Mouse (Mus musculus): ENCODE measurements around the gene Trim29. TPM values are rescaled to one million over a fixed set of nuclear protein-coding genes. Genes with fewer than 3 reads are reported as not detected.

Gene Trim29
- polyA plus RNA-seq, 1 experiment from 2014 or later: not detected

DNA sequence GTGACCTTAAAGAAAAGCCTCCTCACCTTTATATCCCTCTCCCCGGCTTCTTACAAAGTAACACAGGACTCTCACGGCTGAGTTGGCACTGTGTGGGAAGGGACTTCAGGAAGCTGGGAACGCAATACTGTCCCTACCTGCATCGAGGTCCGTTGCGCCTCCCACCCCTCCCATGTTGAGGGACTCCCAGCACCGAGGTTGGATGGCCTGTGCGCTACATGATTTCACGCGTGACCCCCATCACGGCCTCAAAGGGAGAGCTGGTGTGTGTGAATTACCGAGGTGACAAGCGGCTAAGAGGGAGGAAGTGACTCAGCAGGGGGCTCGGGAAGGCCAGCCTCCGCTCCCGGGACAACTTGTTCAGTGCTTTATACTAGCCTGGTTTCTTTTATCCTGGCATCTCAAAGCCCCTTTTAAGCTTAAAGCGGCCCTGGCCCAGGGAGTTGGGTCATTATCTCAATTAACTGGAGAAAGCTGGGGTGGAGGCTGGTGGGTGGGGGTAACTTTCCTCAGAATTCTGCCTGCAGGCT lies 39.9 kb upstream of the Trim29 start:
- Histone ChIP-seq H3K4me3 (ENCODE audit: low read depth, low read length) (no peak overlapping the region), H3K9me3 (replicated peaks; ENCODE audit: control insufficient read depth, low read length) (no peaks in the 10 kb centered on the region), H3K4me2 (ENCODE audit: low read depth, low read length) (0 out of 2 replicates have a peak overlapping the region, but pooled peaks have one; percentile 7), H3K4me1 (ENCODE audit: control insufficient read depth, low read depth, low read length) (no peaks in the 10 kb centered on the region; the same call in 1 of the 2 replicates), H3K27me3 (ENCODE audit: control insufficient read depth, insufficient read depth, low read depth, low read length) (peaks cover 47% of the 10 kb centered on the region), H3K9ac (ENCODE audit: low read depth, low read length) (no peak overlapping the region), H3K36me3 (ENCODE audit: control insufficient read depth, insufficient read depth) (no peaks in the 10 kb centered on the region), H3K27ac (ENCODE audit: low read length) (no peak overlapping the region)
- no peak for ATAC-seq (ENCODE audit: low read depth)
- 3% methylated on average over 17 of the region's 17 CpGs for WGBS (ENCODE audit: insufficient replicate concordance)

DNA sequence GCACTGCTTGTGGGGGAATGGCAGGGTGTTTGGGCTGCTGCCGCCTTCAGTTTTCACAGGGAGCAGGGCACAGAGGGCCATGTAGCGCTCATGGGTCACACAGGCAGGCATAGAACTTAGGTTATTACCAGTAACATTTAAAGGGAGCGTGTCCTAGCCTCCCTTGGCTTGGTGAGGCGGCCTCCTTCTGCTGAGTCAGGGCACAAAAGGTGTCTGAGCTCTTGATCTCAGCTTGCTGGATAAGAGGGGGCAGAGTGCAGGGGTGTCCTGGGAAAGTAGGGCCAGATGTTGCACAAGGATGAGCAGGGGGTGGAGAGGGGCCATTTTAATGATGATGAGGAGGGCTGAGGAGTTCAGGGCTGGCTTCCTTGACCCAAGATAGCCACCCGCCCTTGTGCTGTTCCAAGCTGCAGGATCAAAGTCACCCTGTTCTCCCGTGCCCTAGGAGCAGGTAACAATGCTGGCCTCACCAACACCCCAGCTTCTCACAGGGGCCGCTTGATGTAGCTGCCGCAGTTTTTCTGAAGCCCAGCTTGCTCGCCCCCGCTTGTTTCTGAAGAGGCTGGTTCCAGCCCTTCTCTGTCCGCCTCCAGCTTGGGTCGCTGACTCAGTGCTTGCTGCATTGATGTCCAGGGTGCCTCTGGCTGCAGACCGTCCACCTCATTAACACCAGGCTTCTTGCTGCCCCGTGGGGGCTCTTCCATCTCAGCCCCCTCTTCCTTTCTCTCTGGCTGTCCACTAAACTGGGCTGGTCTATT lies 38.7 kb upstream of the Trim29 start:
- peaks cover 47% of the 10 kb centered on the region for H3K27me3 ChIP-seq (ENCODE audit: control insufficient read depth, insufficient read depth, low read depth, low read length)
- no peak for ATAC-seq (ENCODE audit: low read depth)
- WGBS (ENCODE audit: insufficient replicate concordance): 57% methylated on average over 14 of the region's 14 CpGs

DNA sequence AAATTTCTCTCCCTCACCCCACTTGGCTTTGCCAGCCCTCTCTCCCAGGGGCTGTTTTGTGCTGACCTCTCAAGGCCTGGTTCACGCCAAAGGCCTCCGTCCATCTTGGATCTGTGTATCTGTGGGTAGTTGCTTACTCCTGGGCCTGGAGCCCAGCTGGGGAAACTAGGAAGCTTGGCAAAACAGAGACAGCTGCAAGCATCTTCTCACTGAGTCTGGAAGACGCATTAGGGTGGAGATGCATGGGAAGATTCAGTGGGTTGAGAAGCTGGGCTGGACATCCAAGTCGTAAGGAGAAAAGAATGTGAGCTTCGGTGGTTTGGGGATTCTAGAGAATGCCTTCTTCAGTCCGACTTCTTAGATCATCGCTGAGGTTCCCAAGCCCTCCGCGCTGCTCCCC lies 36.9 kb upstream of the Trim29 start:
- H3K4me3 ChIP-seq (ENCODE audit: low read depth, low read length): no peak overlapping the region
- WGBS (ENCODE audit: insufficient replicate concordance): 51% methylated on average over 9 of the region's 9 CpGs
- peak overlapping the region; percentile 33; the same call in 1 of the 2 replicates for H3K27ac ChIP-seq (ENCODE audit: low read length)
- no peak overlapping the region for H3K9ac ChIP-seq (ENCODE audit: low read depth, low read length)
- H3K27me3 ChIP-seq (ENCODE audit: control insufficient read depth, insufficient read depth, low read depth, low read length): peaks cover 47% of the 10 kb centered on the region
- no peak overlapping the region for H3K4me2 ChIP-seq (ENCODE audit: low read depth, low read length)
- no peaks in the 10 kb centered on the region for H3K4me1 ChIP-seq (ENCODE audit: control insufficient read depth, low read depth, low read length)
- H3K36me3 ChIP-seq (ENCODE audit: control insufficient read depth, insufficient read depth): no peaks in the 10 kb centered on the region
- no peak for ATAC-seq (ENCODE audit: low read depth)
- H3K9me3 ChIP-seq (replicated peaks; ENCODE audit: control insufficient read depth, low read length): no peaks in the 10 kb centered on the region

More for the DNA sequence above, 38.7 kb upstream of the Trim29 start:
- Histone ChIP-seq H3K4me1 (ENCODE audit: control insufficient read depth, low read depth, low read length) (no peaks in the 10 kb centered on the region; the same call in 1 of the 2 replicates), H3K9ac (ENCODE audit: low read depth, low read length) (no peak overlapping the region), H3K36me3 (ENCODE audit: control insufficient read depth, insufficient read depth) (no peaks in the 10 kb centered on the region), H3K27ac (ENCODE audit: low read length) (no peak overlapping the region), H3K4me2 (ENCODE audit: low read depth, low read length) (no peak overlapping the region), H3K4me3 (ENCODE audit: low read depth, low read length) (no peak overlapping the region), H3K9me3 (replicated peaks; ENCODE audit: control insufficient read depth, low read length) (no peaks in the 10 kb centered on the region)

DNA sequence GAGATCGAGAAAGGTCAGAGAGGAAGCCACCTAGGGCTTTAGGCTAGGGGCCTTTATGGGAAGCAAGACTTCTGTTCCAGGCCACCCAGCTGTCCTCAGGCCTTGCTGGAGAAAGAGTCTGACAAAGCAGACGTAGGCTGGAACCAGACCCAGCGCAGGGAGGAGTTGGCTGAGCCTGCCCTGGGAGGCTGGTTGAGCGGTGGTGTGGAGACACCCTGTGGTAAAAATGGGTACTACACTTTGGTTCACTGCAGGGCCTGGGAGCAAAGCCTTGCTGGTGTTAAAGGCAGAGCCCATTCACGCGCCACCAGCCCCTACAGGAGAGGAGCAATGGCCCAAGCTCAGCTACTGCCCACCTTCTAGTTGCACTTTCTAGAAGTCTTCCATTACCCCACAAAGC lies 26.4 kb upstream of the Trim29 start:
- Histone ChIP-seq H3K27me3 (ENCODE audit: control insufficient read depth, insufficient read depth, low read depth, low read length) (no peaks in the 10 kb centered on the region; the same call in 1 of the 2 replicates), H3K4me2 (ENCODE audit: low read depth, low read length) (no peak overlapping the region), H3K9ac (ENCODE audit: low read depth, low read length) (no peak overlapping the region), H3K4me1 (ENCODE audit: control insufficient read depth, low read depth, low read length) (no peaks in the 10 kb centered on the region), H3K9me3 (replicated peaks; ENCODE audit: control insufficient read depth, low read length) (no peaks in the 10 kb centered on the region), H3K27ac (ENCODE audit: low read length) (no peak overlapping the region), H3K4me3 (ENCODE audit: low read depth, low read length) (no peak overlapping the region), H3K36me3 (ENCODE audit: control insufficient read depth, insufficient read depth) (no peaks in the 10 kb centered on the region)
- WGBS (ENCODE audit: insufficient replicate concordance): 10% methylated on average over 6 of the region's 6 CpGs
- peak; percentile 74 for ATAC-seq (ENCODE audit: low read depth)

DNA sequence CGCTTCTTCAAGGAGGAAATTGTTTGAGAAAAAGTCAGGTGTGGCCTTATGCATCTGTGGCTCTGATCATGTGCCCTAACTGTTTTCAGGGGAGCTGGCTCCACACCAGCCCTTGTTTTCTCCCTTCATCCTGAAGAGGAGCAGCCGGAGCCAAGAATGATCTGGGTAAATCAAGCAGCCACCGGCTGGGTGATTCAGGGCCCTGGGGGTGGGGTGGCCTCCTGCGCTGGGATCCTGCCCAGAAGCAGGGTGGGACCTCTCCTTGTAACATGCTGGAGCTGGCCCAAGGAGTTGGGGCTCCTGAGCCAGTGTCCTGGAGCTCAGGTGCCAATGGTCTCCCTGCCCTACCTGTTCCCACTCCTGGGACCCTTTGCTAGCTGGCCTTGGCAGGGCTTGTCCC lies 25.4 kb upstream of the Trim29 start:
- ATAC-seq (ENCODE audit: low read depth): no peak
- no peaks in the 10 kb centered on the region; the same call in 1 of the 2 replicates for H3K27me3 ChIP-seq (ENCODE audit: control insufficient read depth, insufficient read depth, low read depth, low read length)

DNA sequence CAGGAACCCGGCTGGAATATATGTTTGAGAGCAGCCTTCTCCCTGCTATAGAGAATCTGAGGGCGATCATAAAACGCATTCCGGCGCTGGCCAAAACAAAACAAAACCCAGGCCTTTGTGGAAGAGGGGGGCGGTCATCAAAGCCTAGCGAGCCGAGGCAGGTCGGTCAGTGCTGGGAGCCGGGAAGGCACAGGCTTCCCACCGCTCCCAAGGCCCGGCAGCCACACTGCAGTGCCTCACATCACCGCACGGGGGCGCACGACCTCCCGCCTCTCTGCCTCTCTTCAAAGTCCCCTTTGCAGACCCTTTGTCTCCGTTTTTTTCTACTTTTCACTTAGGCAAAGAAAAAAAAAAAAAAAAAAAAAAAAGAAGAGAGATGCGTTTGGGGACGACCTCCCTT lies 23.8 kb upstream of the Trim29 start:
- H3K27me3 ChIP-seq (ENCODE audit: control insufficient read depth, insufficient read depth, low read depth, low read length): no peaks in the 10 kb centered on the region; the same call in 1 of the 2 replicates
- no peak overlapping the region for H3K9ac ChIP-seq (ENCODE audit: low read depth, low read length)
- H3K36me3 ChIP-seq (ENCODE audit: control insufficient read depth, insufficient read depth): no peaks in the 10 kb centered on the region
- no peak overlapping the region for H3K27ac ChIP-seq (ENCODE audit: low read length)
- 1% methylated on average over 20 of the region's 20 CpGs for WGBS (ENCODE audit: insufficient replicate concordance)
- ATAC-seq (ENCODE audit: low read depth): no peak
- H3K4me2 ChIP-seq (ENCODE audit: low read depth, low read length): no peak overlapping the region
- H3K4me1 ChIP-seq (ENCODE audit: control insufficient read depth, low read depth, low read length): no peaks in the 10 kb centered on the region
- H3K4me3 ChIP-seq (ENCODE audit: low read depth, low read length): no peak overlapping the region
- no peaks in the 10 kb centered on the region for H3K9me3 ChIP-seq (replicated peaks; ENCODE audit: control insufficient read depth, low read length)

More for the DNA sequence above, 25.4 kb upstream of the Trim29 start:
- Histone ChIP-seq H3K4me3 (ENCODE audit: low read depth, low read length) (no peak overlapping the region), H3K4me2 (ENCODE audit: low read depth, low read length) (no peak overlapping the region), H3K36me3 (ENCODE audit: control insufficient read depth, insufficient read depth) (no peaks in the 10 kb centered on the region), H3K9ac (ENCODE audit: low read depth, low read length) (no peak overlapping the region), H3K4me1 (ENCODE audit: control insufficient read depth, low read depth, low read length) (no peaks in the 10 kb centered on the region), H3K27ac (ENCODE audit: low read length) (no peak overlapping the region), H3K9me3 (replicated peaks; ENCODE audit: control insufficient read depth, low read length) (no peaks in the 10 kb centered on the region)
- 68% methylated on average over 4 of the region's 4 CpGs for WGBS (ENCODE audit: insufficient replicate concordance)

DNA sequence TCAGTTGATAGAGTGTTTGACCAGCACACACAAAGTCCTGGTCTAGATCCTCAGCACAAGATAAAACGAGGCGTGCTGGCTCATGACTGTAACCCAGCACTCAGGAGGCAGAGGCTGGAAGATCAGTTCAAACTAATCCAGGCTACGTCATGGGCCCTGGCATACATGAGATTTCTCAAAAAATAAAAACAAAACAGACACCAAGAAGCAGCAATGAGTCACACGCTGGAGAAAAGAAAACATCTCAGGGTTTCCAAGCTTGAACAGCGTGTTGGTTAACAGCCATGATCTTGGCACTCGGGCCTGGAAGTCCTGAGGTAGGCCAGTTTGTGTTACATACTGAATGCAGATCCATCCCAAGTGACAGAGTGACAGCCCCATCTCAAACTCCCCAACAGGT lies 17.6 kb upstream of the Trim29 start:
- H3K9ac ChIP-seq (ENCODE audit: low read depth, low read length): no peak overlapping the region
- no peak overlapping the region for H3K27ac ChIP-seq (ENCODE audit: low read length)
- H3K36me3 ChIP-seq (ENCODE audit: control insufficient read depth, insufficient read depth): no peaks in the 10 kb centered on the region
- no peak overlapping the region for H3K4me2 ChIP-seq (ENCODE audit: low read depth, low read length)
- H3K9me3 ChIP-seq (replicated peaks; ENCODE audit: control insufficient read depth, low read length): no peaks in the 10 kb centered on the region
- no peak overlapping the region for H3K4me3 ChIP-seq (ENCODE audit: low read depth, low read length)
- H3K4me1 ChIP-seq (ENCODE audit: control insufficient read depth, low read depth, low read length): no peaks in the 10 kb centered on the region
- no peak for ATAC-seq (ENCODE audit: low read depth)
- 64% methylated on average over 6 of the region's 6 CpGs for WGBS (ENCODE audit: insufficient replicate concordance)
- H3K27me3 ChIP-seq (ENCODE audit: control insufficient read depth, insufficient read depth, low read depth, low read length): no peaks in the 10 kb centered on the region

DNA sequence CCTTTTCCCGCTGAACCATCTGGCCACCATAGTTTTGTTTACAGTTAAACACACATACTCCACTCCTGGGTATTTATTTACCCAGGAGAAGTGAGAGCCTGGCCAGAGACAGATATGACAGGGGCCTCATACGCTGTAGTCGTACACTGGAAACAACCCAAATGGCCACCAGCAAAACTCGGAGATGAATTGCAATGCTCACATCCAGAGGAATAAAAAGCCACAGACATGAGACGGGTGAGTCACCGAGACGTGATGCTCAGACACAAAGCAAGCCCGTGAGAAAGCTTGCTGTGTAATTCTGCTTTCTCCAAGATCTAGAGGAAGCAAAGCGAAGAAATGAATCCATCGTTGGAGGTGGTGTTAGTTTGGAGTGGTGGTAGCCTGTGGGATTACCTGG lies 10.3 kb upstream of the Trim29 start:
- Histone ChIP-seq H3K4me1 (ENCODE audit: control insufficient read depth, low read depth, low read length) (no peaks in the 10 kb centered on the region; the same call in 1 of the 2 replicates), H3K36me3 (ENCODE audit: control insufficient read depth, insufficient read depth) (no peaks in the 10 kb centered on the region), H3K27ac (ENCODE audit: low read length) (no peak overlapping the region), H3K4me3 (ENCODE audit: low read depth, low read length) (no peak overlapping the region), H3K27me3 (ENCODE audit: control insufficient read depth, insufficient read depth, low read depth, low read length) (no peaks in the 10 kb centered on the region), H3K4me2 (ENCODE audit: low read depth, low read length) (no peak overlapping the region), H3K9ac (ENCODE audit: low read depth, low read length) (no peak overlapping the region), H3K9me3 (replicated peaks; ENCODE audit: control insufficient read depth, low read length) (no peaks in the 10 kb centered on the region)
- 47% methylated on average over 10 of the region's 10 CpGs for WGBS (ENCODE audit: insufficient replicate concordance)
- ATAC-seq (ENCODE audit: low read depth): no peak

DNA sequence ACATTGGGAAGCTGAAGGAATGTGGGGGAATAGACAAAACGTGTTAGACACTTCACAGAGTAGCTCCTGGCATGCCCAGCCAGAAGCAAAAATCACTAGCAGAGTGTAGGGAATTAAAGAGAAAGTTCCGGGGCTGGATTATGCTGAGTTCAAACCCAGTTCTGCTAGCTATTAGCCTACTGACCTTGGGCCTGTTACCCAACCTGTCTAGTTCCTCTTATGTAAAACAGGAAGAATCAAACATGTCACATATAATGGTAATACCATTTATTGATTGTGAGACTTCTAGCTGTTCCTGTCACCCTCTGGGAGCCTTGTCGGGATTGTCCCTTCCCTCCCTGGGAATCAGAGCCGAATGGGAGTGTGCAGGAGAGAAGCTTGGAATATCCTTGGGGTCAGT lies 7.7 kb upstream of the Trim29 start:
- Histone ChIP-seq H3K4me3 (ENCODE audit: low read depth, low read length) (no peak overlapping the region), H3K9ac (ENCODE audit: low read depth, low read length) (no peak overlapping the region), H3K4me1 (ENCODE audit: control insufficient read depth, low read depth, low read length) (no peaks in the 10 kb centered on the region; the same call in 1 of the 2 replicates), H3K36me3 (ENCODE audit: control insufficient read depth, insufficient read depth) (no peaks in the 10 kb centered on the region), H3K27ac (ENCODE audit: low read length) (no peak overlapping the region), H3K4me2 (ENCODE audit: low read depth, low read length) (no peak overlapping the region), H3K27me3 (ENCODE audit: control insufficient read depth, insufficient read depth, low read depth, low read length) (no peaks in the 10 kb centered on the region), H3K9me3 (replicated peaks; ENCODE audit: control insufficient read depth, low read length) (no peaks in the 10 kb centered on the region)
- WGBS (ENCODE audit: insufficient replicate concordance): 39% methylated on average over 4 of the region's 4 CpGs
- ATAC-seq (ENCODE audit: low read depth): no peak

All from liver, embryonic 16.5 days (tissue).